In the genomic region with DNA sequence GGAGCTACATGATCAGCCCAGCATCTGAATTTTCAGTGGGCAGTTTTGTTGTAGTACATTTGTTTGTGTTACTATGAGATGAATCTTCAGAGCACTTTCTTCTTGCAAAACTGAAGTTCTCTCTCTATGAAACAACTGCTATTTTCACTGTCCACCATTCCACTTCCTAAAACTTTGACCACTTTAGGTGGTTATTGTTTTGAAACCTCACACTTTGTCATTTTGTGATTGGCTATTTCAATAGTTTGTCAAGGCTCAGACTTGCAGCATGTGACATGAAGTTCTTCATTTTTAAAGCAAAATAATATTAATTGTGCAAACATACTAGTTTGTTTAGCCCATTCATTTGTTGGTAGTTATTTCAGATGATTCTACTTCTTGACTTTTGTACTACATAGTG, we compare ENCODE assay signal across 26 mouse cellular contexts.
"Had no signal": no experiment of that assay in that cellular context is flagged by ENCODE, and none has a peak within 500 bp of the region (broad histone marks: within the 10 kb centered on the region; RNA-seq: fewer than 3 reads in every experiment).

No protein-coding gene starts in this region.

- H3K9me3 ChIP-seq: heart, embryonic 10.5 days; heart, embryonic 12.5 days; hindbrain, embryonic 10.5 days; hindbrain, embryonic 12.5 days; intestine, embryonic 15.5 days; kidney, embryonic 15.5 days; limb, embryonic 13.5 days; limb, embryonic 15.5 days; liver, embryonic 12.5 days had no signal

- H3K9ac ChIP-seq: heart, embryonic 12.5 days; hindbrain, embryonic 12.5 days; hindbrain, embryonic 14.5 days; intestine, embryonic 15.5 days; kidney, embryonic 15.5 days; limb, embryonic 13.5 days; limb, embryonic 15.5 days; liver, embryonic 12.5 days had no signal

- H3K4me1 ChIP-seq: heart, embryonic 10.5 days; heart, embryonic 12.5 days; hindbrain, embryonic 10.5 days; hindbrain, embryonic 12.5 days; intestine, embryonic 15.5 days; kidney, embryonic 15.5 days; limb, embryonic 13.5 days; limb, embryonic 15.5 days had no signal

- H3K4me2 ChIP-seq: heart, embryonic 12.5 days; hindbrain, embryonic 12.5 days; hindbrain, embryonic 14.5 days; intestine, embryonic 15.5 days; kidney, embryonic 15.5 days; limb, embryonic 13.5 days; limb, embryonic 15.5 days; liver, embryonic 12.5 days had no signal

- DNase-seq: gastrocnemius, postnatal 14 days; gastrocnemius, postnatal 36 days; heart, adult 18-20 months; heart, postnatal 10 days; heart, postnatal 4 days; kidney, adult 11 months; kidney, adult 2 months; kidney, adult 9 months; kidney, postnatal 14 days; kidney, postnatal 36 days; layer of hippocampus, adult 9-11 months; layer of hippocampus, postnatal 36 days; left cerebral cortex, postnatal 4 days had no signal

- H3K4me3 ChIP-seq: heart, embryonic 10.5 days; heart, embryonic 12.5 days; hindbrain, embryonic 10.5 days; hindbrain, embryonic 12.5 days; intestine, embryonic 15.5 days; kidney, embryonic 15.5 days; limb, embryonic 13.5 days; limb, embryonic 15.5 days; liver, embryonic 12.5 days had no signal

- H3K27ac ChIP-seq: heart, embryonic 10.5 days; hindbrain, embryonic 10.5 days; hindbrain, embryonic 12.5 days; hindbrain, embryonic 14.5 days; intestine, embryonic 15.5 days; kidney, embryonic 15.5 days; kidney, postnatal 0 days; limb, embryonic 13.5 days; limb, embryonic 15.5 days; liver, embryonic 12.5 days had no signal

- ATAC-seq: hindbrain, embryonic 16.5 days; inflammation-experienced regulatory T-cells, adult 6 months; intestine, embryonic 15.5 days; liver, embryonic 12.5 days had no signal

- H3K36me3 ChIP-seq: heart, embryonic 10.5 days; heart, embryonic 12.5 days; hindbrain, embryonic 10.5 days; hindbrain, embryonic 12.5 days; intestine, embryonic 15.5 days; kidney, embryonic 15.5 days; limb, embryonic 13.5 days; limb, embryonic 15.5 days; liver, embryonic 12.5 days had no signal

- H3K27me3 ChIP-seq: heart, embryonic 12.5 days; hindbrain, embryonic 12.5 days; intestine, embryonic 15.5 days; kidney, embryonic 15.5 days; limb, embryonic 13.5 days; limb, embryonic 15.5 days; liver, embryonic 12.5 days had no signal
